Mouse (Mus musculus): ENCODE data around the gene Hsd3b7.

- TF ChIP-seq CTCF (IDR thresholded peaks at IDR 0.05) (no peak), EP300 (IDR thresholded peaks at IDR 0.05) (no peak)
Measured at GRCm38 (mm10) chr7:127837473-127837872, 37.1 kb downstream of the Hsd3b7 start.
